Mouse (Mus musculus) E14TG2a.4 (cell line): Measurements from ENCODE around the gene Itgb8.

Experiments used
- CTCF ChIP-seq: conservative IDR thresholded peaks from 2 replicates; pipeline ENCODE4 v1.5.1; 2014; ENCODE audit warnings: low read length
- NANOG ChIP-seq: IDR thresholded peaks from 2 replicates; pipeline ENCODE4 v1.6.1; 2014; ENCODE audit warnings: borderline replicate concordance, low read length, mixed read lengths

GRCm38 (mm10) chr12:119207464-119207801, 31.2 kb downstream of the Itgb8 start:
- TF ChIP-seq CTCF (no peak), NANOG (no peak)
